Mouse (Mus musculus) myocyte (in vitro differentiated cells): ENCODE data around the gene Rras.

Experiments
- E2F4 ChIP-seq: IDR thresholded peaks from one replicate; pipeline ENCODE4 v1.6.1; 2011; ENCODE audit warnings: mild to moderate bottlenecking, control low read depth, moderate library complexity; ENCODE audit not compliant: insufficient read depth
- POLR2A ChIP-seq: IDR thresholded peaks from one replicate; pipeline ENCODE4 v1.6.1; 2011; ENCODE audit warnings: low read depth, mild to moderate bottlenecking, control low read depth, moderate library complexity; ENCODE audit not compliant: insufficient read length

GRCm38 (mm10) chr7:45027761-45028160 is 10.0 kb downstream of the Rras start:
- TF ChIP-seq POLR2A (no peak), E2F4 (no peak)
